Mouse (Mus musculus): ENCODE measurements around the gene Fbxo9.

DNA sequence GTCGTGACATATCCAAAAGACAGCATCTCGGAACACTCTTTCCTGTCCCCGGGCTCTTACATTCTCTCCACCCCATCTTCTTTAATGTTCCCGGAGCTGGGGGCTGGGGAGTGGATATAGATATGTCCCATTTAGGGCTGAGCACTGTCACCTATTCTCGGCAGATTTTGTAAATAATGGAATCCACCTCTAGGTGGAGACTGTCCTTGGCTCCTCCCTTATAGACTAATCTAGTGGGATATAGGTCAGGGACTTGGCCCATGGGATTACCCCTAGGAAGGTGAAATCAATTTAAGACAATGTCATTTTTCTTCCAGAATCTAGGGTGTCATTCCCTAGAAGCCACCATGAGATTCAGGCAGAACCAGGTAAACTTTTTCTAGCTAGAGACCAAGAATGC, 791 bp upstream of the Fbxo9 start:
- TF ChIP-seq CTCF (IDR thresholded peaks at IDR 0.05; ENCODE audit: low read depth) (peak; percentile 61), EP300 (optimal IDR thresholded peaks at IDR 0.05) (no peak)
